Mouse (Mus musculus): ENCODE results near the gene Epor. TPM values are rescaled to one million over a fixed set of nuclear protein-coding genes. Genes with fewer than 3 reads are reported as not detected.
A peak's percentile ranks its signal among the peaks of the same experiment; 100 is the strongest.

Gene Epor
- polyA plus RNA-seq, 1 experiment, result 6.3 TPM

DNA sequence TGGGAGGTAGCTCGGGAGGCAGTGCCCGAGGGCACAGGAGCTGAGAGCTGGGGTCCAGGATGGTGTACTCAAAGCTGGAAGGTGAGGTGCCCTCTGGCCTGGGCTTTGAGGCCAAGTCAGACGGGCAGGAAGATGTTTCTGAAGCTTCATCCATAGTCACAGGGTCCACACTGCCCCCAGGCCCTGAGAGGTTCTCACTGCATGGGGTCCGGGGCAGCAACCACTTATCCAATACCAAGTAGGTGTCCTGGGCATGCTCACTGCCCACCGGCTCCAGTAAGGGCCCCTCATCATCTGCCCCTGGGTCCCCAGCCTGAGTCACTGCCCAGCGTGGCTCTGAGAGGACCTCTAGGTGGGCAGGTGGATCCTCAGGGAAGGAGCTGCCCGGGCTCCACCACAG lies 4.1 kb downstream of the Epor start:
- no peaks in the 10 kb centered on the region for H3K36me3 ChIP-seq (ENCODE audit: control insufficient read depth, insufficient read depth)
- no peak overlapping the region for H3ac ChIP-seq (ENCODE audit: control insufficient read depth, insufficient read length, low read depth)
- H3K79me2 ChIP-seq (ENCODE audit: control insufficient read depth, insufficient read depth), result no peaks in the 10 kb centered on the region
- no peaks in the 10 kb centered on the region for H3K79me3 ChIP-seq (ENCODE audit: low read depth)
- no peaks in the 10 kb centered on the region for H3K27me3 ChIP-seq (ENCODE audit: control insufficient read depth, insufficient read depth, insufficient read length)
- no peak overlapping the region for H3K4me3 ChIP-seq (ENCODE audit: insufficient read depth, poor library complexity, severe bottlenecking)
- no peak for TF ChIP-seq FOSL1 (IDR thresholded peaks at IDR 0.05; ENCODE audit: insufficient read depth, low read length, poor library complexity, severe bottlenecking)

DNA sequence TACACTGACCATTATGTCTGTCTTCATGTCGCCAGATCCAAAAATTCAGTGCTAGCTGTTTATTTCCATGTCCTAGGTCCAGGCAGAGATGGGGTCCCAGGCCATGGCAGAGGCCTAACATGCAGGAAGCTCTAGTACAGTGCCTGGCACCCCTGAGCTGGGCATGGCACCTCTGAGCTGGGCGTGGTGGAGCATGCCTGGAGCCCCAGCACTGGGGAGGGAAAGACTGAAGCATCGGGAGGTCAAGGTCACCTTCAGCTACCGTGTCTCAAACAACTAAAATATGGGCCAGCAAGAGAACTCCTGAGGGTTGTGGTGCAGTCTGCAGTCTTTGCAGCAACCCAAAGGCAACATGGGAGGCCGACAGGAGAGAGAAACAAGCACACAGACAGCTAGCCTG lies 4.9 kb downstream of the Epor start:
- no peak for TF ChIP-seq CEBPB (IDR thresholded peaks at IDR 0.05; ENCODE audit: low read depth)
- TF ChIP-seq CTCF (IDR thresholded peaks at IDR 0.05; ENCODE audit: control insufficient read depth, insufficient read depth, insufficient read length), result no peak
- no peak for TF ChIP-seq MYOG (IDR thresholded peaks at IDR 0.05; ENCODE audit: control insufficient read depth, extremely low read depth, insufficient read length)
- TF ChIP-seq MYOD1 (IDR thresholded peaks at IDR 0.05; ENCODE audit: control insufficient read depth, insufficient read length, low read depth), result no peak
- TF ChIP-seq FOSL1 (IDR thresholded peaks at IDR 0.05; ENCODE audit: insufficient read depth, low read length, poor library complexity, severe bottlenecking), result no peak
- no peak for TF ChIP-seq MAX (IDR thresholded peaks at IDR 0.05)
- TF ChIP-seq USF1 (IDR thresholded peaks at IDR 0.05; ENCODE audit: low read depth), result no peak

DNA sequence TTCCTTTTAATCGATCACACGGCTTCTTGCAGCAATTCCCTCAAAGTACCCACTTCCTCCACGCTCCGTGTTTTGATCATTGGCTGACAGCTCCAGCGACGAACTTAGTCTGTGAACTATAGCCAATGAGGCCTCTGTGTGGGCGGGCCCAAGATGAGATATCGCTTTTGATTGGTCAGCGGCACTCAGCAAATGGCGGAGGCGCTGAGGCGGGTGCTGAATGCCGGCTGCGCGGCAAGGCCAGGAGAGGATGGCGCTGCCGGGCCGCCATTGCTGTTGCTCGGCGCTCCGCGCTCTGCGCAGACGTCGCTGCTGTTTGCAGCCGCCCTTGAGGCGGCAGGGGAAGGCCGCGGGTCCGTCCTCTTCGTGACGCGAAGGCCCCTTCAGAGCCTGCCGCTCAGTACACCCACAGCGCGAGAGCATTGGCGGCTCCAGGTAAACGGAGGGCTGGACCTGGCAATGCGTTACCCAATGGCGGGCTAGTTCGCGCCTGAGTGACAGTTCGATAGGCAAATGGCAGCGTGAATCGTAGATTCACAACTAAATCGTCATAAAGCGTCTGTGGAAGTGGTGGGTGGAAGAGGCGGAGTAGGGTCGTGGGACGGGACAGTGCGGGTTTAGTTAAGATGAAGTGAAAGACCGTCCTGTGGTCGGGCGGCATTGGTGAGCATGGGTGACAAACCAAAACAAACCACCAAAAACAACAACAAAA lies 7.6 kb downstream of the Epor start, which contains the start of gene Swsap1:
Gene Swsap1 (plus strand): TSS at position 186 of the 712 bp plus-strand sequence.
- TF ChIP-seq CEBPB (IDR thresholded peaks at IDR 0.05; ENCODE audit: low read depth), result no peak
- TF ChIP-seq MYOD1 (IDR thresholded peaks at IDR 0.05; ENCODE audit: control insufficient read depth, insufficient read length, low read depth), result no peak
- TF ChIP-seq FOSL1 (IDR thresholded peaks at IDR 0.05; ENCODE audit: insufficient read depth, low read length, poor library complexity, severe bottlenecking), result no peak
- peak; percentile 24 for TF ChIP-seq MAX (IDR thresholded peaks at IDR 0.05)
- TF ChIP-seq CTCF (IDR thresholded peaks at IDR 0.05; ENCODE audit: control insufficient read depth, insufficient read depth, insufficient read length), result no peak

More for the DNA sequence above, 4.9 kb downstream of the Epor start:
- H3K79me3 ChIP-seq (ENCODE audit: low read depth), result no peaks in the 10 kb centered on the region
- no peaks in the 10 kb centered on the region for H3K36me3 ChIP-seq (ENCODE audit: control insufficient read depth, insufficient read depth)
- H3K4me3 ChIP-seq (ENCODE audit: insufficient read depth, poor library complexity, severe bottlenecking), result no peak overlapping the region
- no peaks in the 10 kb centered on the region for H3K27me3 ChIP-seq (ENCODE audit: control insufficient read depth, insufficient read depth, insufficient read length)
- no peak overlapping the region for H3ac ChIP-seq (ENCODE audit: control insufficient read depth, insufficient read length, low read depth)
- H3K79me2 ChIP-seq (ENCODE audit: control insufficient read depth, insufficient read depth), result no peaks in the 10 kb centered on the region

DNA sequence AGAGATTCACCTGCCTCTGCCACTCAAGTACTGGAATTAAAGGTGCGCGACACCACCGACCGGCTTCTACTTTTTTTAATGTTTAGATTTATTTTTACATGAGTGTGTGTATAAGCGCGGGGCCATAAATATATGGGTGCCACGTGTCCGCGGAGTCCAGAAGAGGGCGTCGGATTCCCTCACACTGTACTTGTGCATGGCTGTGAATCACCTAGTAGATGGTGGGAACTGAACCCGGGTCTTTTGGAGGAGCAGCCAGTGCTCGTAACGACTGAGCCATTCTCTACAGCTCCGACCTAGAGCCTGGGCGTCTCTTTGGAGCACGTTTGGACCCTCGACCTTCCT lies 8.1 kb downstream of the Epor start:
- peak overlapping the region; percentile 44 for H3K4me3 ChIP-seq (ENCODE audit: insufficient read depth, poor library complexity, severe bottlenecking)
- TF ChIP-seq CEBPB (IDR thresholded peaks at IDR 0.05; ENCODE audit: low read depth) (no peak), FOSL1 (IDR thresholded peaks at IDR 0.05; ENCODE audit: insufficient read depth, low read length, poor library complexity, severe bottlenecking) (no peak), CTCF (IDR thresholded peaks at IDR 0.05; ENCODE audit: control insufficient read depth, insufficient read depth, insufficient read length) (peak; percentile 61), USF1 (IDR thresholded peaks at IDR 0.05; ENCODE audit: low read depth) (peak; percentile 57), MAX (IDR thresholded peaks at IDR 0.05) (peak; percentile 89), MYOD1 (IDR thresholded peaks at IDR 0.05; ENCODE audit: control insufficient read depth, insufficient read length, low read depth) (no peak), MYOG (IDR thresholded peaks at IDR 0.05; ENCODE audit: control insufficient read depth, extremely low read depth, insufficient read length) (no peak)
- no peaks in the 10 kb centered on the region for H3K79me3 ChIP-seq (ENCODE audit: low read depth)
- no peaks in the 10 kb centered on the region for H3K36me3 ChIP-seq (ENCODE audit: control insufficient read depth, insufficient read depth)
- no peaks in the 10 kb centered on the region for H3K27me3 ChIP-seq (ENCODE audit: control insufficient read depth, insufficient read depth, insufficient read length)
- peak overlapping the region; percentile 77 for H3ac ChIP-seq (ENCODE audit: control insufficient read depth, insufficient read length, low read depth)
- no peaks in the 10 kb centered on the region for H3K79me2 ChIP-seq (ENCODE audit: control insufficient read depth, insufficient read depth)

More for the DNA sequence above, 7.6 kb downstream of the Epor start, which contains the start of gene Swsap1:
- Histone ChIP-seq H3ac (ENCODE audit: control insufficient read depth, insufficient read length, low read depth) (peak within 1 kb of the TSS; percentile 77), H3K79me2 (ENCODE audit: control insufficient read depth, insufficient read depth) (no peaks in the 10 kb centered on the region), H3K79me3 (ENCODE audit: low read depth) (no peaks in the 10 kb centered on the region), H3K36me3 (ENCODE audit: control insufficient read depth, insufficient read depth) (no peaks in the 10 kb centered on the region), H3K4me3 (ENCODE audit: insufficient read depth, poor library complexity, severe bottlenecking) (peak within 1 kb of the TSS; percentile 44), H3K27me3 (ENCODE audit: control insufficient read depth, insufficient read depth, insufficient read length) (no peaks in the 10 kb centered on the region)

DNA sequence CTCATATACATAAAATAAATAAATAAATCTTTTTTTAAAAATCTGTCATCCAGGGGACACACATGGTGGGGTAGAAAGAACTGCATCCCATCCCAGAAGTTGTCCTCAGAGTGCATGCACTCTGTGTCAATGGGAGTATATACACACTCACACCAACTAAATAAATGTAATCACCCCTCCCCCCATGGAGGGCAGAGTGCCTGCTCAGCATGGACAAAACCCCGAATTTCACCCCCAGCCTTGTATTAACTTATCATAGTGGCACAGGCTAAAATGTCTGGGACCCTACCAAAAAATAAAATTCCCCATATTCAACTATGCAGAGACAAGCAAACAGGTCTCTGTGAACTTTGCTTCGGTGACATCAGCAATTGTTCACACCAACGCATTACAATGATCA lies 8.7 kb downstream of the Epor start:
- Histone ChIP-seq H3K36me3 (ENCODE audit: control insufficient read depth, insufficient read depth) (no peaks in the 10 kb centered on the region), H3K27me3 (ENCODE audit: control insufficient read depth, insufficient read depth, insufficient read length) (no peaks in the 10 kb centered on the region), H3K79me3 (ENCODE audit: low read depth) (no peaks in the 10 kb centered on the region), H3K4me3 (ENCODE audit: insufficient read depth, poor library complexity, severe bottlenecking) (no peak overlapping the region), H3K79me2 (ENCODE audit: control insufficient read depth, insufficient read depth) (no peaks in the 10 kb centered on the region), H3ac (ENCODE audit: control insufficient read depth, insufficient read length, low read depth) (no peak overlapping the region)
- no peak for TF ChIP-seq MYOG (IDR thresholded peaks at IDR 0.05; ENCODE audit: control insufficient read depth, extremely low read depth, insufficient read length)
- TF ChIP-seq USF1 (IDR thresholded peaks at IDR 0.05; ENCODE audit: low read depth), result no peak
- TF ChIP-seq FOSL1 (IDR thresholded peaks at IDR 0.05; ENCODE audit: insufficient read depth, low read length, poor library complexity, severe bottlenecking), result no peak
- no peak for TF ChIP-seq MYOD1 (IDR thresholded peaks at IDR 0.05; ENCODE audit: control insufficient read depth, insufficient read length, low read depth)
- TF ChIP-seq CTCF (IDR thresholded peaks at IDR 0.05; ENCODE audit: control insufficient read depth, insufficient read depth, insufficient read length), result no peak
- TF ChIP-seq CEBPB (IDR thresholded peaks at IDR 0.05; ENCODE audit: low read depth), result no peak
- no peak for TF ChIP-seq MAX (IDR thresholded peaks at IDR 0.05)

DNA sequence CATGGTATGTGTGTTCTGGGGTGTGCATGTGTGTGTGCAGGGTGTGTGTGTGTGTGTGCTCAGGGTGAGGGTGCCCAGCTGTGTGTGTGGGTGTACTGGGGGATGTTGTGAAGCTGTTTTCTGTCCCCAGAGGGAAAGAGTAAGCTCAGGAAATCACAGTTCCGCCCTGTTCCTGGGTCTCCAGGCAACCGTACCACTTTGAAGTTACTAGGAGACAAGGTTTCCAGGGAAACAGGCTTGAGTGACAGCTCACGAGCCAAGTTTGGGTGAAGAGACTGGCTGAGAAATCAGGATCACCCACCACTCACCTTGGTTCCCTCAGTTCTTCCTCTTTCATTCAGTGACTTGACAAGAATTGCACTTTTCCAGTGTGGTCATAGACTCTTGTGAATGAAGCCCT lies 9.7 kb downstream of the Epor start:
- Histone ChIP-seq H3K27me3 (ENCODE audit: control insufficient read depth, insufficient read depth, insufficient read length) (no peaks in the 10 kb centered on the region), H3ac (ENCODE audit: control insufficient read depth, insufficient read length, low read depth) (no peak overlapping the region), H3K36me3 (ENCODE audit: control insufficient read depth, insufficient read depth) (no peaks in the 10 kb centered on the region), H3K79me2 (ENCODE audit: control insufficient read depth, insufficient read depth) (no peaks in the 10 kb centered on the region), H3K79me3 (ENCODE audit: low read depth) (no peaks in the 10 kb centered on the region), H3K4me3 (ENCODE audit: insufficient read depth, poor library complexity, severe bottlenecking) (no peak overlapping the region)
- TF ChIP-seq MAX (IDR thresholded peaks at IDR 0.05), result no peak
- no peak for TF ChIP-seq CTCF (IDR thresholded peaks at IDR 0.05; ENCODE audit: control insufficient read depth, insufficient read depth, insufficient read length)
- no peak for TF ChIP-seq FOSL1 (IDR thresholded peaks at IDR 0.05; ENCODE audit: insufficient read depth, low read length, poor library complexity, severe bottlenecking)
- TF ChIP-seq CEBPB (IDR thresholded peaks at IDR 0.05; ENCODE audit: low read depth), result no peak
- no peak for TF ChIP-seq MYOG (IDR thresholded peaks at IDR 0.05; ENCODE audit: control insufficient read depth, extremely low read depth, insufficient read length)
- no peak for TF ChIP-seq MYOD1 (IDR thresholded peaks at IDR 0.05; ENCODE audit: control insufficient read depth, insufficient read length, low read depth)
- no peak for TF ChIP-seq USF1 (IDR thresholded peaks at IDR 0.05; ENCODE audit: low read depth)

All from C2C12 (cell line).